Mouse (Mus musculus): Measurements from ENCODE around the gene Ino80.
A peak's percentile ranks its signal among the peaks of the same experiment; 100 is the strongest.

The Ino80 gene

GRCm38 (mm10) chr2:119323866-119324575 is 153.5 kb downstream of the Ino80 start:
- peak in 1 of 2 experiments; percentile 66 for DNase-seq (ENCODE audit: low spot score in 2 of 2)

Data from spleen, postnatal 10 days (tissue).